Mouse (Mus musculus): Measurements from ENCODE around the gene Gm20518.

GRCm38 (mm10) chr16:17938821-17939220 lies 47.4 kb upstream of the Gm20518 start:
- no peak for TF ChIP-seq GATA1 (IDR thresholded peaks at IDR 0.05; ENCODE audit: borderline replicate concordance, low read length)
- no peak for TF ChIP-seq FLI1 (IDR thresholded peaks at IDR 0.05; ENCODE audit: low read length)

Data from megakaryocyte, embryonic 14.5 days (primary cell).